ENCODE assay signal across 11 mouse cellular contexts in genomic region chr7:35447996-35448846, GRCm38 (mm10). TPM values are rescaled to one million over a fixed set of nuclear protein-coding genes. Genes with fewer than 3 reads are reported as not detected.
DNase-seq lines count a peak whose midpoint lies in the region; ATAC-seq and TF ChIP-seq lines count a peak whose summit lies in the region.
"Had no signal": no experiment of that assay in that cellular context is flagged by ENCODE, and none has a peak within 500 bp of the region (broad histone marks: within the 10 kb centered on the region; RNA-seq: fewer than 3 reads in every experiment).

TSS of gene Slc7a9 (plus strand) at chr7:35448796.

- peaks cover 15% of the 10 kb centered on the region for H3K4me1 ChIP-seq in midbrain, embryonic 10.5 days
- no peaks in the 10 kb centered on the region for H3K4me1 ChIP-seq in midbrain, embryonic 16.5 days (ENCODE audit: control insufficient read depth, insufficient read depth, low read length)
- peaks cover 20% of the 10 kb centered on the region for H3K4me1 ChIP-seq in embryonic facial prominence, embryonic 10.5 days
- 0 out of 2 replicates have a peak, but pooled peaks cover 6% of the 10 kb centered on the region for H3K4me1 ChIP-seq in kidney, postnatal 0 days (replicated peaks; ENCODE audit: insufficient read depth, low read length)
- H3K4me1 ChIP-seq in stomach, embryonic 15.5 days = 0 out of 2 replicates have a peak, but pooled peaks cover 6% of the 10 kb centered on the region

- H3K9ac ChIP-seq in midbrain, embryonic 16.5 days (ENCODE audit: low read depth, low read length) = no peak within 1 kb of the TSS
- no peak within 1 kb of the TSS for H3K9ac ChIP-seq in kidney, postnatal 0 days (ENCODE audit: low read depth, low read length)
- no peak within 1 kb of the TSS for H3K9ac ChIP-seq in stomach, embryonic 15.5 days

- H3K4me3 ChIP-seq in midbrain, embryonic 10.5 days = no peak within 1 kb of the TSS
- no peak within 1 kb of the TSS for H3K4me3 ChIP-seq in midbrain, embryonic 16.5 days (ENCODE audit: low read depth, low read length)
- H3K4me3 ChIP-seq in embryonic facial prominence, embryonic 10.5 days = no peak within 1 kb of the TSS
- H3K4me3 ChIP-seq in kidney, postnatal 0 days (replicated peaks; ENCODE audit: low read depth, low read length) = no peak within 1 kb of the TSS
- no peak within 1 kb of the TSS for H3K4me3 ChIP-seq in stomach, embryonic 15.5 days (replicated peaks)
- H3K4me3 ChIP-seq: left cerebral cortex, adult 2 months had no signal

- TF ChIP-seq CTCF in kidney, postnatal 0 days (IDR thresholded peaks at IDR 0.05; ENCODE audit: low read depth) = no peak

- peak within 1 kb of the TSS; percentile 3; the same call in 1 of the 2 replicates for H3K27ac ChIP-seq in midbrain, embryonic 10.5 days (replicated peaks)
- H3K27ac ChIP-seq in midbrain, embryonic 16.5 days (ENCODE audit: low read length) = no peak within 1 kb of the TSS
- peak within 1 kb of the TSS; percentile 54 for H3K27ac ChIP-seq in embryonic facial prominence, embryonic 10.5 days (replicated peaks)
- peak within 1 kb of the TSS; percentile 19 for H3K27ac ChIP-seq in kidney, postnatal 0 days
- H3K27ac ChIP-seq in stomach, embryonic 15.5 days = peak within 1 kb of the TSS; percentile 32; the same call in 1 of the 2 replicates
- H3K27ac ChIP-seq: left cerebral cortex, adult 2 months had no signal

- WGBS in midbrain, embryonic 10.5 days = 28% methylated on average over 15 of the region's 15 CpGs
- WGBS in midbrain, embryonic 16.5 days = 29% methylated on average over 15 of the region's 15 CpGs
- 26% methylated on average over 15 of the region's 15 CpGs for WGBS in embryonic facial prominence, embryonic 10.5 days
- WGBS in kidney, postnatal 0 days = 13% methylated on average over 15 of the region's 15 CpGs
- 22% methylated on average over 15 of the region's 15 CpGs for WGBS in stomach, embryonic 15.5 days

- no peaks in the 10 kb centered on the region for H3K36me3 ChIP-seq in midbrain, embryonic 10.5 days
- no peaks in the 10 kb centered on the region for H3K36me3 ChIP-seq in midbrain, embryonic 16.5 days (ENCODE audit: control insufficient read depth, insufficient read depth, low read length)
- no peaks in the 10 kb centered on the region for H3K36me3 ChIP-seq in embryonic facial prominence, embryonic 10.5 days (replicated peaks)
- no peaks in the 10 kb centered on the region for H3K36me3 ChIP-seq in kidney, postnatal 0 days (ENCODE audit: insufficient read depth, low read length)
- no peaks in the 10 kb centered on the region for H3K36me3 ChIP-seq in stomach, embryonic 15.5 days

- H3K9me3 ChIP-seq in midbrain, embryonic 10.5 days (replicated peaks) = no peaks in the 10 kb centered on the region
- no peaks in the 10 kb centered on the region for H3K9me3 ChIP-seq in midbrain, embryonic 16.5 days (replicated peaks; ENCODE audit: control insufficient read depth, low read length, poor library complexity, severe bottlenecking)
- no peaks in the 10 kb centered on the region for H3K9me3 ChIP-seq in embryonic facial prominence, embryonic 10.5 days
- H3K9me3 ChIP-seq in kidney, postnatal 0 days (replicated peaks; ENCODE audit: low read length) = 0 out of 2 replicates have a peak, but pooled peaks cover 4% of the 10 kb centered on the region
- H3K9me3 ChIP-seq in stomach, embryonic 15.5 days = no peaks in the 10 kb centered on the region

- peak; percentile 19 for DNase-seq in midbrain, embryonic 10.5 days (ENCODE audit: low spot score)
- peak; percentile 28 for DNase-seq in embryonic facial prominence, embryonic 10.5 days (ENCODE audit: low spot score)
- DNase-seq in kidney, postnatal 0 days (ENCODE audit: low spot score) = peak; percentile 47
- no peak for DNase-seq in adrenal gland, adult 2 months
- DNase-seq in right cerebral cortex, adult 2 months (ENCODE audit: low spot score in 2 of 2) = no peak
- DNase-seq: cerebellum, adult 9-11 months; spleen, adult 18-20 months had no signal

- H3K4me2 ChIP-seq in midbrain, embryonic 16.5 days (ENCODE audit: low read length) = no peak within 1 kb of the TSS
- H3K4me2 ChIP-seq in kidney, postnatal 0 days (ENCODE audit: low read length) = peak within 1 kb of the TSS; percentile 27
- H3K4me2 ChIP-seq in stomach, embryonic 15.5 days = no peak within 1 kb of the TSS

- no peak for ATAC-seq in midbrain, embryonic 16.5 days
- ATAC-seq in kidney, postnatal 0 days (replicated peaks; ENCODE audit: low FRiP score, low read depth) = peak; percentile 73
- ATAC-seq in stomach, embryonic 15.5 days (ENCODE audit: insufficient read depth, low FRiP score, low read depth) = peak; percentile 63

- no peaks in the 10 kb centered on the region for H3K27me3 ChIP-seq in midbrain, embryonic 10.5 days (ENCODE audit: low read depth, poor library complexity, severe bottlenecking)
- H3K27me3 ChIP-seq in midbrain, embryonic 16.5 days (ENCODE audit: control insufficient read depth, insufficient read depth, low read depth, low read length) = no peaks in the 10 kb centered on the region
- no peaks in the 10 kb centered on the region for H3K27me3 ChIP-seq in embryonic facial prominence, embryonic 10.5 days (replicated peaks; ENCODE audit: low read depth, poor library complexity, severe bottlenecking)
- no peaks in the 10 kb centered on the region for H3K27me3 ChIP-seq in kidney, postnatal 0 days (ENCODE audit: insufficient read depth, low read length)
- H3K27me3 ChIP-seq in stomach, embryonic 15.5 days (replicated peaks) = no peaks in the 10 kb centered on the region

RNA-seq across cellular contexts. Expression of gene Slc7a9, which starts in this region (rescaled TPM):
- polyA plus RNA-seq in midbrain, embryonic 10.5 days (2016; fragmentation: Nextera tagmentation; extraction: Ambion mirVana) = 0.17 and 0.25 TPM in 2 replicates
- polyA plus RNA-seq in midbrain, embryonic 16.5 days (2015; fragmentation: Nextera tagmentation; extraction: Ambion mirVana) = not detected in 2 replicates
- 0.17 and 0.29 TPM in 2 replicates for polyA plus RNA-seq in embryonic facial prominence, embryonic 10.5 days (2016; fragmentation: Nextera tagmentation; extraction: Ambion mirVana)
- 31.8 and 35.1 TPM in 2 replicates for polyA plus RNA-seq in kidney, postnatal 0 days (2015; fragmentation: Nextera tagmentation; extraction: Ambion mirVana)
- polyA plus RNA-seq in stomach, embryonic 15.5 days (2015; fragmentation: Nextera tagmentation; extraction: Ambion mirVana) = 12.6 and 15.0 TPM in 2 replicates
- total RNA-seq in adrenal gland, adult 2 months (2021) = not detected
- polyA plus RNA-seq in adrenal gland, adult 2 months (2012; rRNA removed) = 0.06 TPM in 1 of 2 replicates, not detected in the other
- total RNA-seq: left cerebral cortex, adult 2 months; monocyte, adult 5-6 weeks had no signal

Comparison
In these comparisons a context has a peak if more than half of its experiments do, and no peak if none do; other contexts are left out.
1. RNA of gene Slc7a9 (polyA plus RNA-seq): 31.8 to 35.1 TPM in kidney, postnatal 0 days and 12.6 to 15.0 TPM in stomach, embryonic 15.5 days; 0.17 to 0.29 TPM in embryonic facial prominence, embryonic 10.5 days, 0.17 to 0.25 TPM in midbrain, embryonic 10.5 days, not detected in midbrain, embryonic 16.5 days and 0.06 TPM in adrenal gland, adult 2 months; every median in the first group is over 10 times any median in the second.
2. Peak in DNase-seq and H3K27ac ChIP-seq in midbrain, embryonic 10.5 days; RNA of the gene not detected or under 1 TPM.
3. Peak in DNase-seq and H3K27ac ChIP-seq in embryonic facial prominence, embryonic 10.5 days; RNA of the gene not detected or under 1 TPM.